ENCODE assay signal across 14 mouse cellular contexts in genomic region chr6:88133878-88134277, GRCm38 (mm10). TPM values are rescaled to one million over a fixed set of nuclear protein-coding genes. Genes with fewer than 3 reads are reported as not detected.
DNase-seq lines count a peak whose midpoint lies in the region; ATAC-seq lines count a peak whose summit lies in the region.
"Had no signal": no experiment of that assay in that cellular context is flagged by ENCODE, and none has a peak within 500 bp of the region (broad histone marks: within the 10 kb centered on the region; RNA-seq: fewer than 3 reads in every experiment).

No protein-coding gene starts in this region.

- no peak overlapping the region for H3K9ac ChIP-seq in heart, embryonic 16.5 days (ENCODE audit: low read length)
- no peak overlapping the region for H3K9ac ChIP-seq in lung, embryonic 15.5 days
- H3K9ac ChIP-seq: intestine, embryonic 15.5 days; liver, embryonic 13.5 days; midbrain, embryonic 12.5 days had no signal

- H3K9me3 ChIP-seq in heart, embryonic 16.5 days (replicated peaks; ENCODE audit: control insufficient read depth, low read length): no peaks in the 10 kb centered on the region
- H3K9me3 ChIP-seq in lung, embryonic 15.5 days: no peaks in the 10 kb centered on the region
- H3K9me3 ChIP-seq: intestine, embryonic 15.5 days; liver, embryonic 13.5 days; midbrain, embryonic 12.5 days had no signal

- H3K4me2 ChIP-seq in heart, embryonic 16.5 days (ENCODE audit: low read depth, low read length): no peak overlapping the region
- H3K4me2 ChIP-seq in lung, embryonic 15.5 days: no peak overlapping the region
- H3K4me2 ChIP-seq: intestine, embryonic 15.5 days; liver, embryonic 13.5 days; midbrain, embryonic 12.5 days had no signal

- peaks cover 23% of the 10 kb centered on the region for H3K4me1 ChIP-seq in heart, embryonic 16.5 days (ENCODE audit: control insufficient read depth, insufficient read depth, low read length)
- H3K4me1 ChIP-seq in lung, embryonic 15.5 days: peaks cover 33% of the 10 kb centered on the region

- no peak overlapping the region for H3K4me3 ChIP-seq in heart, embryonic 16.5 days (ENCODE audit: low read length)
- no peak overlapping the region for H3K4me3 ChIP-seq in lung, embryonic 15.5 days
- H3K4me3 ChIP-seq: intestine, embryonic 15.5 days; liver, embryonic 13.5 days; midbrain, embryonic 12.5 days had no signal

- DNase-seq in adrenal gland, postnatal 14 days: peak; percentile 36
- DNase-seq in adrenal gland, postnatal 36 days: no peak
- DNase-seq in kidney, adult 9 months: peak; percentile 26
- DNase-seq in kidney, adult 11 months: no peak
- no peak for DNase-seq in ovary, postnatal 10 days (ENCODE audit: low spot score)
- DNase-seq: adrenal gland, postnatal 25 days; cerebellum, adult 11 months; layer of hippocampus, postnatal 36 days; liver, embryonic 13.5 days had no signal

- H3K27ac ChIP-seq in heart, embryonic 16.5 days (ENCODE audit: low read length): no peak overlapping the region
- peak overlapping the region; percentile 42 for H3K27ac ChIP-seq in lung, embryonic 15.5 days
- H3K27ac ChIP-seq: intestine, embryonic 15.5 days; liver, embryonic 13.5 days; midbrain, embryonic 12.5 days had no signal

- H3K27me3 ChIP-seq in heart, embryonic 16.5 days (ENCODE audit: control insufficient read depth, insufficient read depth, low read length): peaks cover 38% of the 10 kb centered on the region
- 0 out of 2 replicates have a peak, but pooled peaks cover 6% of the 10 kb centered on the region for H3K27me3 ChIP-seq in lung, embryonic 15.5 days

- WGBS in heart, embryonic 16.5 days: 62% methylated on average over 6 of the region's 6 CpGs
- 52% methylated on average over 6 of the region's 6 CpGs for WGBS in lung, embryonic 15.5 days

- ATAC-seq in heart, embryonic 16.5 days (replicated peaks; ENCODE audit: extremely low read depth, insufficient read depth, low FRiP score): 0 out of 2 replicates have a peak, but pooled peaks have one; percentile 49
- ATAC-seq in lung, embryonic 15.5 days (ENCODE audit: borderline replicate concordance, extremely low read depth, low FRiP score, low TSS enrichment): no peak
- ATAC-seq in megakaryocyte-erythroid progenitor cell, adult 5-6 weeks (replicated peaks; ENCODE audit: low FRiP score, low TSS enrichment, poor library complexity, severe bottlenecking): no peak
- ATAC-seq: intestine, embryonic 15.5 days had no signal

- H3K36me3 ChIP-seq in heart, embryonic 16.5 days (ENCODE audit: control insufficient read depth, insufficient read depth): no peaks in the 10 kb centered on the region
- no peaks in the 10 kb centered on the region for H3K36me3 ChIP-seq in lung, embryonic 15.5 days
- H3K36me3 ChIP-seq: intestine, embryonic 15.5 days; liver, embryonic 13.5 days; midbrain, embryonic 12.5 days had no signal

RNA-seq across cellular contexts. Expression of gene Rpn1, which starts 49.6 kb away (rescaled TPM):
- 183 and 185 TPM in 2 replicates for total RNA-seq in adrenal gland, postnatal 14 days (2021)
- 100 to 1,000 TPM; 255 to 268 TPM for total RNA-seq in adrenal gland, postnatal 36 days (2021)
- polyA plus RNA-seq in heart, embryonic 16.5 days (2015; fragmentation: Nextera tagmentation; extraction: Ambion mirVana): 182 and 197 TPM in 2 replicates
- 436 and 444 TPM in 2 replicates for polyA plus RNA-seq in lung, embryonic 15.5 days (2015; fragmentation: Nextera tagmentation; extraction: Ambion mirVana)
- 123 and 137 TPM in 2 replicates for total RNA-seq in megakaryocyte-erythroid progenitor cell, adult 5-6 weeks (2014; fragmentation: Nextera tagmentation)
- total RNA-seq in megakaryocyte-erythroid progenitor cell, adult 5-6 weeks (2017): 183 and 205 TPM in 2 replicates

RNA-seq across cellular contexts. Expression of gene Gata2, which starts 59.8 kb away (rescaled TPM):
- total RNA-seq in adrenal gland, postnatal 14 days (2021): 26.3 and 36.4 TPM in 2 replicates
- 10 to 100 TPM; 21.0 to 21.1 TPM for total RNA-seq in adrenal gland, postnatal 36 days (2021)
- polyA plus RNA-seq in heart, embryonic 16.5 days (2015; fragmentation: Nextera tagmentation; extraction: Ambion mirVana): 14.9 and 15.5 TPM in 2 replicates
- 17.5 and 17.9 TPM in 2 replicates for polyA plus RNA-seq in lung, embryonic 15.5 days (2015; fragmentation: Nextera tagmentation; extraction: Ambion mirVana)
- 101 and 116 TPM in 2 replicates for total RNA-seq in megakaryocyte-erythroid progenitor cell, adult 5-6 weeks (2014; fragmentation: Nextera tagmentation)
- total RNA-seq in megakaryocyte-erythroid progenitor cell, adult 5-6 weeks (2017): 37.4 and 48.8 TPM in 2 replicates

Comparison
In these comparisons a context has a peak if more than half of its experiments do, and no peak if none do; other contexts are left out.
1. DNase-seq: peak in adrenal gland, postnatal 14 days (single experiment) and kidney, adult 9 months (single experiment); none in adrenal gland, postnatal 36 days (0 of 2), kidney, adult 11 months (single experiment) and ovary, postnatal 10 days (single experiment).